Mouse (Mus musculus): ENCODE measurements around the gene Pebp1.

The Pebp1 gene

DNA sequence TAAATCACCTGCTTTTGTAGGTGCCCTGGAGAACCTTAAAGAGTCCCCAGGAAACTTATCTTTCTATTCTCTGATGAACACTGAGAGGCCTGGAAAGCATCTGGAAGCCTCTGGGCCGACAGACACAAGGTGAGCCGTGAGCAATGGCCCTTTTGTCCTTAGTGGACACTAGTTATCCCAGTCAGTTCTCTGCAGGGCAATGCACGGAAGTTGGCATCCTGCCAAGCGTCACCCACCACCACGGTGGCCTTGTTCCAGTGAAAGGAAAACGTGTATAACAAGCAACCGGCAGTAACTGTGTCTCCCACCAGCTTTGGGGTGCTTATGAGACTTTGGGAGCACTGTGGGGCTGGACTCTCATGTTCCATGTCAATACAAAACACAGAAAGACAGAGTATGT lies 2.7 kb downstream of the Pebp1 start:
- no peak for DNase-seq

DNA sequence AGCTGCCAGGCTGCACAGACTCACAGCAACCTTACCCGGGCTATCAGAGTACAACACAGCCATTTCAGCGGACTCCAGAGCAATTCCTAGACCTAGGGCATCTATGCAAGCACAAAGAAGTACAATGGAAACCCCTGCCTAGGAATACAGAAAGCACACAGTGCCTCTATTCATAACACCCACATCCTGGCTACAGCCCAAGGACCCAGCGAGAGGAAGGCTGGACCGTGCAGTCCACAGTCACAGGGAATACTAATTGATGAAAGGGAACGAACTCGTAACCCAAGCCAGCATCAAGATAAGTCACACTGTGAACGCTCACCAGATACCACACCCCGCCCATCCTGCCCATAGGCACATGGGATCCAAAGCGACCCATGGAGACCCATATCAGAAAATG lies 3.4 kb downstream of the Pebp1 start:
- no peak for DNase-seq

GRCm38 (mm10) chr5:117282360-117282759 lies 5.1 kb downstream of the Pebp1 start:
- DNase-seq = no peak

GRCm38 (mm10) chr5:117281536-117281935 lies 5.9 kb downstream of the Pebp1 start:
- no peak for DNase-seq

DNA sequence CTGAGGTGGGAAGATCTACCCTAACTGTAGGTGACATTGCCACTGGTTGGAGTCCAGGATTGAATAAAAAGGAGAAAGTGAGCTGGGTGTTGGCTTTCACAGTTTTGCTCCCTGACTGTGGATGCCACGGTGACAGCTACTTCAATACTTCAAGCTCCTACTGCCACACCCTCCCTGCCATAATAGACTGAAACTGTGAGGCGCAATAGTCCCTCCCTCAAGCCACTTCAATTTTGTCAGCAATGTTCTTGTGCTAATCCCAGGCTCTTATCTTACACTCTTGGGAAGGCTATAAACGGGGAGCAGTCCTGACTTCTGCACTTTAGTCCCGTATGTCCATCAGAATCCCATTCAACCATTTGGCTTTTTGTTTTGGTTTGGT lies 7.8 kb downstream of the Pebp1 start:
- DNase-seq = no peak

DNA sequence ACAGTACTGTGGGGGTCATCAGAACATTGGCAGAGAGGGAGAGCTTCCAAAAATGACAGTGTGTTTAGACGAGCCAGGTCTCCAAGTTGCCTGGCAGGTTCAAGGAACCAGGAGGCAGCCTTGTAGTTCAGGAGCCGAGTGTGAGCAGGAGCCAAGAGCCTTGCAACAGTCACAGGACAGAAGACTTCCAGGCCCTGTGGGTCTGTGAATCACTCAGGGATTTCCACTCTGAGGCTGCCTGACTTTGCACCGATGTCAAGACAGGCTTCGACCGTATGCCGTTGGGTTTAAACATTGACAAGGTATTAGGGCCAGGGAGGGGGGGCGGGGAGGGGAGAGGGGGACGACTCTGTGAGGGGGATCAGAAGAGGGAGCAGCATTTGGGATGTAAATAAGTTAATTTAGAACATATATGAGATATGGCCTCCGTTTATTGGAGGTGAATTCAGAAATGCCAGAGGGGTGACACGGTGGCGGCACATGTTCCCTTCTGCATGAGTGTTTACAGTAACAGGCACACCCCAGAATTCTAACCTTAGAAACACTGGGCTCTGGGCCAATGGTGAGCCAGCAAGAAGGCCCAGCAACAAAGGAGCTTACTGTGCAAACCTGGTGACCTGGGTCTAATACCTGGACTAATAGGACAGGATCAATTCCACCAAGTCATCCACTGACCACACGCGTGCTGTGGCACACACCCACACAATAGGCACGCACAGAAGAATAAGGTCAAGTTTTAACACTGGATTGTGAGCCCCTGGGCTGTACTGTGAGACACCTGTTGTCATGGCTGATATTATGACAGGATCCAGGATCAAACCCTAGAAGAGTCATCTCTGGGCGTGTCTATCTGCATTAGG lies 8.4 kb downstream of the Pebp1 start:
- DNase-seq = no peak

GRCm38 (mm10) chr5:117277784-117278183 lies 9.6 kb downstream of the Pebp1 start:
- DNase-seq = no peak

DNA sequence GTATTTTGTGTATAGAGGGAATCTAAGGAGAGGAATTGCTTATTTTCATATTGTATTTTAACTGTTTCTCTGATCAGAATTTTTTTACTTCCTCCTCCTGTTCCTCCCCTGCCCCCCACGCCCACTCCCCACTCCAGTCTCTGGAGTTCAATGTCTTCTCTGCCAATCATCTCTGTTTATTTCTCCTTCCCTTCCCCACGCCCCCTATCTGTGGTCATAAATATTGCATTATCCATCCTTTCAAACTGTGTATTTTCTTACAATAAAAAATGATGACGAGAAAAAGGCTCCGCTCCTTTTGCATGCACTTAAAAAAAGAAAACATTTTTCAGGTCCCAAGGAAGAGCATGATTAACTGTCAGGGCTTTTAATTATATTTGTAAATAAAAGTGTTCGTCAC lies 12.6 kb downstream of the Pebp1 start:
- peak; percentile 23 for DNase-seq

DNA sequence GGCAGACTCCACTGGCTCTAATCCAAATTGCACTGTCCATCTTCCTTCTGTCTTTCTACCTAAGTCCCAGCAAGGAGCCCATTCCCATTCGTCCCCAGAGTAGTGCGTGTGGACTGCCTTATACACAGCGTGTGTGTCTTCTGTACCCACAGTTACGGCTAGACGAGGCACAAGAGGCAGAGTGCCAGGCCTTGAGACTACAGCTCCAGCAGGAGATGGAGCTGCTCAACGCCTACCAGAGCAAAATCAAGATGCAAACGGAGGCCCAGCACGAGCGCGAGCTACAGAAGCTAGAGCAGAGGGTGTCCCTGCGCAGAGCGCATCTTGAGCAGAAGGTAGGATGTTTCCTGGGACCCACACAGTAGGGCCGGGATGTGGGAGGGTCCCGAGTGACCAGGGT lies 15.5 kb downstream of the Pebp1 start:
- no peak for DNase-seq

DNA sequence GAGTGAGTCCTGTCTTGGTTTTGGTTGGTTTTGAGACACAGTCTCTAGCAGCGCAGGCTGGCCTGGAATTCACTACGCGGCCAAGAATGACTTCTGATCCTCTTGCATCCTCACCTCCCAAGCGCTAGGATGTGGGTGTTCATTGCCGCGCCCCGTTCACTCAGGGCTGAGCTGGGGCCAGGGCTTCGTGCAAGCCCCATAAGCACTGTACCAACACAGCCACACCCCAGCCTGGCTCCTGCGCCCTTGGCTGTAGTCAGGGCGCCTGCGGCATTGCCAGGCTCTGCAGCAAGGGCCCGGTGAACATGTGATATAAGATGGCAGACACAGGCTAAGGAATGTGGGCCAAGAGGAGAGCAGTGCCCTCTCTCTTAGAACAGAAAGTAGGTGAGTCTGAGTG lies 18.0 kb downstream of the Pebp1 start:
- DNase-seq = no peak

DNA sequence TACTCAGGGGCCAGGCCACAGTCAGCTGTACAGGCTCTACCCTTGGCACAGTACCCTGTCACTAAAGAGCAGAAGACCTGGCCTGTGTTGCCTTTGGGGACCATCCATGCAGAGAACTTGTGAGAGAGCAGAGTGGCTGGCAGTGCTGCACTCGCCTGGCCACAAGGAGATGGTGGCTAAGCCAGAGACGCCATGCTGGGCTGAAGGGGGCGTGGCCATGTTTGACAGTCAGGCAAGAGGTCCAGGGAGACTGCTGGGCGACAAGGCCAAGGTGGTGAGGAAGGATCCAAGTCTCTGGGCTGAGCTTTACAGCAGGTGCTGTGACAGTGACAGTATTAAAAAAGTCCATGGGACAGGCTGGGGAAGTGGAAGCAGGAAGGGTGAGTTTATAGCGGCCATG lies 18.7 kb downstream of the Pebp1 start:
- no peak for DNase-seq

DNA sequence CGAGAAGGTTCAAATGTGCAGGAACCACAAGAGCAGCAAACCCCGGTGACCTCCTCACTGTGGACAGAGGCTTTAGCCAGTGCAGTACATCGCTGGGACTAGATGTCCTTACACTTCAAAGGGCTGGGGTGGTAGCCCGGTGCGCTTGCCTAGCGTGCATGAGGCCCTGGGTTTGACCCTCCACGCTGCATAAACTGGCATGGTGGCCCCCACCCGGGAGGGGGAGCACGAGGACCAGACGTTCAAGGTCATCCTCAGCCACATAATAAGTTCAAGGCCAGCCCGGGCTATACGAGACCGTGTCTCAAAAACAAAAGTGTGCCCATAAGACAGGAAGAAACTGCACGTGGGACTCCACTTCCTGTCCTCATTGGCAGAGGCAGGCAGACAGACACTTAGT lies 19.5 kb downstream of the Pebp1 start:
- DNase-seq = no peak

DNA sequence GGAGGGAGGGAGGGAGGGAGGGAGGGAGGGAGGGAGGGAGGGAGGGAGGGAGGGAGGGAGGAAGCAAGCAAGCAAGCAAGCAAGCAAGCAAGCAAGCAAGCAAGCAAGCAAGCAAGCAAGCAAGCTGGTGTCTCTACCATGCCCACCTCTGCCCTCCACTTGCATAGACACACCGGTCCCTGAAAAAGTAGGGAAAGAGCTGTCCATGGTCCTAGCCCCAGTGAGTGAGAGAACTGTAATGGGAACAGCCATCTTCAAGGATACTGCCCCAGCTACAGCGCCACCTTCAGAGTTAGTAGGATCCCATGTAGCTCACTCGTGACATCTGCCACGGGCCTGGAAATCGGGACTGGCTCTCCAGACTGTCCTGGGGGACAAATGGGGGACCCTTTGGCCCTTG lies 22.7 kb downstream of the Pebp1 start:
- DNase-seq = peak; percentile 59

- no peak for DNase-seq
Measured at GRCm38 (mm10) chr5:117263566-117263965, 23.9 kb downstream of the Pebp1 start.

- no peak for DNase-seq
Measured at GRCm38 (mm10) chr5:117258276-117258675, 29.1 kb downstream of the Pebp1 start.

GRCm38 (mm10) chr5:117251763-117252162 lies 35.7 kb downstream of the Pebp1 start:
- DNase-seq = no peak

DNA sequence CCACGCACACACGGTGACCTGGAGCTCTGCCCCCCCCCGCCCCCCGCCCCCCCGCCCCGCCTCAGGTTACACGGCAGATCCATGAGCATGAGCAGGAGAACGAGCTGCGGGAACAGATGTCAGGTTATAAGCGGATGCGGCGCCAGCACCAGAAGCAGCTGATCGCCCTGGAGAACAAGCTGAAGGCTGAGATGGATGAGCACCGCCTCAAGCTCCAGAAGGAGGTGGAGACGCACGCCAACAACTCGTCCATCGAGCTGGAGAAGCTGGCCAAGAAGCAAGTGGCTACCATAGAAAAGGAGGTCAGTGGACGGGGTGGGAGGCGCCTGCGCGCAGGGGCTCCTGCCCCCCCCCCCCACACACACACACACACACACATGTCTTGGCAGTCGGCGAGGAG lies 36.6 kb downstream of the Pebp1 start:
- no peak for DNase-seq

DNA sequence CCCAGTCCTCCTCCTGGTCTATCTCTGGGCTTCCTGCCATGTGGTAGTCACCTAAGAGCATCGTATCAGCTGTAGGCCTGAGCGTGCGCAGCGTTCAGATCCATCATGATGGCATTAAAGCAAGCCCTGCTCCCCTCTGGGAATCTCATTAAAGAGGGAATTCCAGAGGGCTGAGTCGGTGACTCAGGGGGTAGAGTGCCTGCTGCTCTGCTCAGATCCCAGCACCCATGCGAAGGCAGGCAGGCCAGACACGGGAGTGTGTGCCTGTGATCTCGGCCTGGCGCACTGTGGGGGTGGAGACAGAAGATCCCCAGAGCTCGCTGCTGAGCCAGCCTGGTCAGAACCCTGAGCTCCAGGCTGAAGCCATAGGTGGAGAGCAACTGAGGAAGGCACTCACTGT lies 39.1 kb downstream of the Pebp1 start:
- no peak for DNase-seq

DNA sequence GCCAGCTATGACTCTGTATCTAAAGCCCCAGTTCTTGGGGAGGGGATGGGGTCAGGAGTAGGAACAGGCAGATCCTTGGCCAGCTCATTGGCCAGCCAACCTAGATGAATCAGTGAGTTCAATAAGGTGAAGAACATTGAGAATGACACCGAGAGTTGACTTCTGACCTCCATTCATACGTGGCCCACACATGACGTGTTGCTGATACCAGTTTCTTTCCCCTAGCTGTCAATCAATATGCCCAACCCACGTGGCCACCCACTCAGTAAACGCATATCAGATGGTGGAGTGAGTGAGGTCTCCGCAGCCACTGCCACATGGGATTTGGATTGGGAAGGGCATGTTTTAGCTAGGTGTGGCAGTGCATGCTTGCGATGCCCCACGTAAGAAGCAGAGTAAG lies 42.3 kb downstream of the Pebp1 start:
- no peak for DNase-seq

- DNase-seq = peak; percentile 20
Measured at GRCm38 (mm10) chr5:117242671-117243478, 44.5 kb downstream of the Pebp1 start.

DNA sequence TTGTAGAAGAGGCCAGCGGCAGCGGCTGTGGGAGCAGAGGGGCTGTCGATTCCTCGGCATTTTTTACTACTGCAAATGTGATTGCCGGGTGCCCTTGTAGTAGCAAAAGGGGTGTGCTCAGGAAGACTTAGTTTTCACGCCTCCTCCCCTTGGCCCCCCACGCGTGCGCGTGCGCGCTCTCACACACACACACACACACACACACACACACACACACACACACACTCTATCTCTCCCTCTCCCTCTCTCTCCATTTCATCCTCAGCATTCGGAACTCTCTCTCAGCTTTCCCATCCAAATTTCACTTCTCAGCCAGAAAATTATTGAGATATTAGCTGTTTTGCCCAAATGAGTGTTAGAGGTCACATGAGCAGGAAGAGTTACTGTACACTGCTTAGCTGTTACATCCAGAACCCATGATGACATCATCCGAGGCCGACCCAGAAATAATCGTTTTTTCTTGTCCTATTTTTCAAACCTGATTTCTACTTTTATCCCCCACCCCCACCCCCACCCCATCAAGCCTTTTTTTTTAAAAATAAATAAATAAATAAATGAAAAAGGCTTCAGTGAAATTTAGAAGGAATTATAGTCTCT lies 45.4 kb downstream of the Pebp1 start:
- DNase-seq = peak; percentile 29

DNA sequence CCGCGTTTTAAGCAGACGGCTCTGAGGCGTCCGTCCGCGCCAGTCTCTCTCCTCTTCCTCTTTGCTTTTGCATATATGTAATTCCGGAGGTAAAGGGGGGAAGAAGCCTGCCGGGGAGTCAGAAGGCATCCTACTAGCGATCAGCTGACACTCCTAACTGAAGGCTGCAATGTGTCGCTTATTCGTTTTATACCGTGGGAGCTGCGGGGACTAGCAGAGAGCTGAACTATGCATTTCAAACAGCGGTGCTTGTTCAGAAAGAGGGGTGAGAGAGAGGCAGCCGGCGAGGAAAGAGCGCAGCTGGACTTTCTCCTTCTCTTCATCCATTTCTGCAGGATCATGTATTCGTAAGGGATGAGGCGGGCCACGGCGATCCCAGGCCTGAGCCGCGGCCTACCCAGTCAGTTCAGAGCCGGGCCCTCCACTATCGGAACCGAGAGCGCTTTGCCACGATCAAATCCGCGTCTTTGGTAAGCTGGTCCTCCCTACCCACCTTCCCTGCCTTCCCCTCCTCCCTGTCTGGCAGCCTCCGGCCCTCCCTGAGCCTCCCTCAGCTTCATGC lies 46.6 kb downstream of the Pebp1 start:
- peak; percentile 53 for DNase-seq

DNA sequence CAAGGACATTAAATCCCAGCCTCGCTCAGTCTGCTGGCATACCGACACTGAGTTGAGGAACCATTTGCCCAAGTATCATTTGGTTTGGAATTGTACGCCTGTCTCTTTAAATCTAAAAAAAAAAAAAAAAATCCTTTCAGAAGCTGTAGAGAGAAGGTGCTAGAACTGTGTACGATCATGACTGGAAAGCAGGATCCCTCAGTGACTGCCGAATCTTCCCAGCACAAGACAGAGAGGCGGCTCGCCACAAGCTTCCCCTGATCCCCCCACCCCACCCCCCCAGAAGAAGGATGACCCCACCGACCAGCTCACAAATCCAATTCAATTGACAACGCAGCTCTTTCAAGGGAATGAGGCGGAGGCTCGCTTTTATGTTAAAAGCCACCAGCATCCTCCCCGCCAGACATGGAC lies 47.1 kb downstream of the Pebp1 start:
- peak; percentile 19 for DNase-seq

DNA sequence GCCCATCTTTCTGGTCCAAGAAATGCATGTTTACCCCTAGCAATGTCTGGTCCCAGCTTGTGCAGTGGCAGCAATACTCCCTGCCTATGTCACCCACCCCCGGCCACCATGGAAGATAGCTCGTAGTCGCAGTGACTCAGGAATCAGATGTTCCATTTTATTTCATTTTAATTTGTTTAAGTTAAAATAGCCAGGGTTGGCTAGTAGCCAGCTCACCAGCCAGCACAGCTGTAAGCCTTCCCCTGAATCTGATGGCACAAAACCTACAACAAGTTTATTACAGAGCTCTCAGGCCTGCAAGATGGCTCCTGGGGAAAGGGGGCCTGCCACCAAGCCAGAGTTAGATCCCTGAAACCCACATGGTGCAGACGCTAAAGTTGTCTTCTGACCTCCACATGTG lies 48.3 kb downstream of the Pebp1 start:
- no peak for DNase-seq
